In the genomic region with DNA sequence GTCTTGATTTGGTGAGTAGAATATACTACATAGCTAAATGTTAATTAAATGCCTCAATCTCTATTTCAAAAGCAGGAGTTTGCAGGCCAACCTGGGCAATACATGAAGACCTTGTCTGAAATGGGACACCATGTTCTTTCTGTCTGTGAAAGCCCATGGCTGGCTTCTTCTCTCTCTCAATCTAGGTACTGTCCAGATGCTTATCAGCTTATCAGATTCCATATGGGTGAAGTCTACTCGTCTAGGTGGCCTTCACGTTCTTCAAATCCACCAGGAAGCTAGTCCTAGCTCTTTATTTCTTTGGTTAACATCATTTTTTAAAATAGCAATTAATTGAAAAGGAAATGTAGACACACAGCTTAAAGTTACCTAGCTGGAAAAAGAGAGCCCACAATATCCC, we compare ENCODE assay signal across 20 mouse cellular contexts.
"Had no signal": no experiment of that assay in that cellular context is flagged by ENCODE, and none has a peak within 500 bp of the region (broad histone marks: within the 10 kb centered on the region; RNA-seq: fewer than 3 reads in every experiment).

No protein-coding gene starts in this region.

- H3K27me3 ChIP-seq: kidney, embryonic 15.5 days; lung, embryonic 15.5 days; megakaryocyte, embryonic 14.5 days; midbrain, embryonic 13.5 days; neural tube, embryonic 13.5 days had no signal

- H3K36me3 ChIP-seq: kidney, embryonic 15.5 days; lung, embryonic 15.5 days; midbrain, embryonic 10.5 days; midbrain, embryonic 13.5 days; neural tube, embryonic 13.5 days had no signal

- H3K27ac ChIP-seq: kidney, embryonic 15.5 days; left cerebral cortex, adult 2 months; lung, embryonic 15.5 days; midbrain, embryonic 10.5 days; midbrain, embryonic 13.5 days; neural tube, embryonic 13.5 days; stomach, postnatal 0 days had no signal

- DNase-seq: kidney, adult 2 months; kidney, postnatal 10 days; kidney, postnatal 36 days; lung, adult 18-20 months; lung, postnatal 10 days; lung, postnatal 36 days; thymus, adult 2 months; thymus, postnatal 14 days; thymus, postnatal 4 days had no signal

- ATAC-seq: intestine, postnatal 0 days; midbrain, embryonic 13.5 days; midbrain, embryonic 16.5 days had no signal

- H3K9me3 ChIP-seq: kidney, embryonic 15.5 days; lung, embryonic 15.5 days; midbrain, embryonic 10.5 days; midbrain, embryonic 13.5 days; neural tube, embryonic 13.5 days had no signal

- H3K9ac ChIP-seq: kidney, embryonic 15.5 days; lung, embryonic 15.5 days; midbrain, embryonic 13.5 days; neural tube, embryonic 13.5 days had no signal

- H3K4me3 ChIP-seq: kidney, embryonic 15.5 days; left cerebral cortex, adult 2 months; lung, embryonic 15.5 days; megakaryocyte, embryonic 14.5 days; midbrain, embryonic 10.5 days; midbrain, embryonic 13.5 days; myocyte; neural tube, embryonic 13.5 days had no signal

- H3K4me1 ChIP-seq: kidney, embryonic 15.5 days; lung, embryonic 15.5 days; megakaryocyte, embryonic 14.5 days; midbrain, embryonic 10.5 days; midbrain, embryonic 13.5 days; neural tube, embryonic 13.5 days had no signal

- H3K4me2 ChIP-seq: kidney, embryonic 15.5 days; lung, embryonic 15.5 days; midbrain, embryonic 13.5 days; neural tube, embryonic 13.5 days had no signal
